Mouse (Mus musculus): ENCODE measurements around the gene Ripply1.
"Not testable (repeated sequence)": the region's sequence is repeated elsewhere in the genome, so short reads cannot be mapped to it uniquely, and the experiment has no call there.

Gene Ripply1

DNA sequence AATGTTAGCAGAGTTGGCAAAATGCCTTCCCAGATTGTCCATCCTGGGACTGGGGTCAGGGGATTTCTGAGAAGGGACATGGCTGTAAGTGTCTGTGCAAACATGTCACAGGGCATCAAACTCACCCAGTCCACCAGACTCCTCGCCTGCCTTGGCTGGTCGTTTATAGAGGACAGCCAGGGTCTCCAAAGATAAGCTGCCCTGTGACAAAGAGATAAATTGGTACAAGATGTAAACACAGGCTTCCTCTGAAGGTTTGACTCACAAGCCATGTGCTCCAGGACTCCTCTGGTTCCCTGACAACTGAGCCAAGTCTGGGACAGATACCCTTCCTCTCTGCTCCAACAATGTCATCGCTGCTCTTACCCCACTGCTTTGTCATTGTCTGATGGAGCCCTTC lies 1.2 kb downstream of the Ripply1 start:
- DNase-seq (ENCODE audit: low spot score) = no peak

DNA sequence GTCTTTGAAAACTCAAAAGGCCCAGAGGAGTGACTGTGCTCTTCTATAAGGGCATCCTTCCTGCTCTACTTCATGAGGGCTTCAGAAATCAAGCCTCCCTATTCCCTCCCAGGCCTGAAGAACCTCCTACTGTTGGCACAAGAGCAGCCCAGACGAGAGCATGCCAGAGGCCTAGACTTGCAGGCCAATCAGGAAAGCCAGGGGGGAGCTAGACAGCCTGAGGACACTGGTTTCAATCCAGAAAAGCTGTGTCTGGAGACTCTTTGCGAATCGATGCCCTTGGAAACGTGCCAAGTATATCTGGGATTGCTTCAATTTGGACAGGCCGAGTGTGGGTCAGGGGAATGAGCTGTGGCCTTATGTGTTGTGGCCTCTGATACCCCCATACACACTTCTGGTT lies 2.8 kb downstream of the Ripply1 start:
- no peak for DNase-seq (ENCODE audit: low spot score)

DNA sequence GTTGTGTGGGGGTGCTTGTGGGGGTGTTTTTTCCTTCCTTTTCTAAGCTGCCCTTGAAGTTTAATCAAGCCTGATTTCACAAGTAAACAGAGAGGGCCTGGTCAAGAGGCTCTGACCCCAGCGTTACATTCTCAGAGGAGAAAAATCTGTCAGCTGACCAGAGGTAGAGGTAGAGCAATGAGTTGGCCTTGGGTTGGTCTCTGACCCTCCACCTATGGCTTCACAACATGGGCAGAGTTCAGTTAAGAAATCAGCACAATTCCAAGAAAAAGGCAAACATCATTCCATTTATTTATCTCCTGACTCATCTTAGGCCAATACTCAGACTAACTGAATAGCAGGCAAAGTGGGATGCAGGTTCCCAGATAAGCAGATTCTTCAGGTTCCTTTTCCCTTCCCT lies 3.3 kb downstream of the Ripply1 start:
- no peak for DNase-seq (ENCODE audit: low spot score)

DNA sequence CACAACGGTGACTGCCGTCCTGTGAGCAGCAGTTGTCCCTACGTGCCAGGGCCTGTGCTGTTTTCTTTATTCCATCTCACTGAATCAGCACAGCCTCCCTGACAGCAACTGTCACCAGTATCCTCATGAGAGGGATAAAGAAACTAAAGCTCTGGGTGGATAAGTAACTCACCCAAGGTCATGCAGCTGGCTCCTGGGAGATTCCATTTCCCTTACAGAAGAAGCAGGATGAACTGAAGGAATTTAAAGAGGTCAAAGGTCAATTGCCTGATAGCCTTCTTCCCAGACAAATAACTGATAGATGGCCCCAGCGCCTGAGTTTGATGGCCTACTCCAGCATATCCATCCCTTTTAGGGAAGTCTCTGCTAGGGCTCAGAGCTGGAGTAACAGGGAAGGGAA lies 4.8 kb downstream of the Ripply1 start:
- no peak for DNase-seq (ENCODE audit: low spot score)

DNA sequence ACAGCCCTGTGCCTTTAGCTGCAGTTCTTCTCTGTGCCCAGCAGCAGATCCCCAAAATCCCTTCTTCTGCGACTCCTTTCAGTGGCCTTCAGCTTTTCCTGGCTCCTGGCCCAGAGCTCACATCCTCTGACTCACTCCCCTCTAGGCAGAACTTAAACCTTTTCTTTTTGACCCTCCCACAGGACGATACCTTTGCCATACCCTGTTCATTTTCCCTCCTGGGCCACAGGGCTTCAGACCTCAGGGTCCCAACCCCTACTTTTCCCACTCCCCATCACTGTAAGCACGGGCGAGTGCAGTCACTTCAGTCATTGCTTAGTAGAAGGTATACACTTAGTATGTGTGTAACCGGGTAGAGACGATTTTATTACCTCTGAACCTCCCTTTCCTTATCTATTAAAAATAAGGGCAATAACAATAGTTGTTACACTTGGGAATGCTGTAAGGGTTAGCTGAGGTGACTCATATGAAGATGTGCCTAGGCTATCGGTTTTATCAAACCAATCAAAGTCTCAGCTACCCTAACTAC lies 7.0 kb downstream of the Ripply1 start:
- DNase-seq (ENCODE audit: low spot score) = peak; percentile 19

DNA sequence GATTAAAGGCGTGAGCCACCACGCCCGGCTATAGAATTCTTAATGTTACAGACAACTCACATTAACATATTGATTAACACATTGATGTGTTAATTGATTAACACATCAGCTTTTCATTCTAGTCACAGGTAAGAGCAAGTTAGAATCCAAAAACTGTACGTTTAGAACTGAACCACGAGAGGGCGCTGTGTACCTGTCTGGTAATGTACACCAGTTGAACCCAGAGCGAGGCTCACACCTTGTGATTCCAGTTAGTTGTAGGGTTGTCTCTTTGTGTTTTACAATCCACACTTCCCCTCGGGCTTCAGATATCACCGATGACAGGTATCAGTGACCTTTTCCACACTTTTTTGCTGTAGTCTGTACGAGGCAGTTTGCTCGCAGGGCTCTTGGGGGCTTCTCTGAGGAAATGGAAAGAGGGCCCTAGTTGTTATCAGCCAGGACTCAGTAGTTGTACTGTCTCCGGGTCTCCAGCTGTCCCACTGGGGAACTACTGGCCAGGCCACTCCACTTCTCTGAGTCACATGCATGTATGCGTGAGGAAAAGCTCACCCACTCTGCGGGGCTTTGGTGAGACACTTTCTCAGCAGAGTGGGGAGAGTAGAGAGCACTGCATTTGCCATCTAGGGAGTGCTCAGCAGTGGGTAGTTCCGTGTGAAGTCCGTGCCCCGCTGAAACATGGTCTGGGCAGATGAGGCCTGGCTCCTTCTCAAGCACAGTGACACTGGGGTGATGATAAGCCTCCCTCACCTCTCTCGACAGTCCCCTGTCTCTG lies 7.7 kb downstream of the Ripply1 start:
- no peak for DNase-seq (ENCODE audit: low spot score)

DNA sequence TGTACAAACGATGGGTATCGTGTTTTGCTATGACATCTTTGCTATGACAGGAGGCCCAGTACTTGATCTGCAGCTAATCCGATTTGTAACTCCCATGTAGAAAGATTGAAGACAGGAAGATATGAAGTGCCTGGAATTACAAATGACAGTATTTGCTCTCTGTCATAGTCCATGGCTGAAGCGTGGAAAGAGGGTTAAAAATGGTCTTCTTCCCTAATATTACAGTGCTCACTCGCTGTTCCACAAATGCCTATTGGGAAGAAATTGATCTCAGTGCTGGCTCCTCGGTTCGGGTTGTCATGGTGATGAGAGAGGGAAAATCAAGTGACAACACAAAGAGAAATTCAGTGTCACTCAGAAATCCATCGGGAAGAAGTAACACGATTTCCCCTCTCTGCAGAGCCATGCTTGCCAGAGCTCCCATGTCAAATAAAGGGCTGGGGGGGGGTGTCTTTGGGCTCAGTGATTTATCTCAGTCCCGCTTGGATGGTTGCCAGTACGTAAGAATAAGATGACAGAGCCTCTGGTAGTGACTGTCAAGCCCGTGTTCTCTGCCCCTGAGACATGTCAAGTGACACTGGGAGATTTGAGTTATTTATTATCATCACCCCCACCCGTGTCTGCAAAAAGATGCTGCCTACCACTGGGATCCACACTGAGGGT lies 12.0 kb downstream of the Ripply1 start:
- DNase-seq (ENCODE audit: low spot score) = no peak

DNA sequence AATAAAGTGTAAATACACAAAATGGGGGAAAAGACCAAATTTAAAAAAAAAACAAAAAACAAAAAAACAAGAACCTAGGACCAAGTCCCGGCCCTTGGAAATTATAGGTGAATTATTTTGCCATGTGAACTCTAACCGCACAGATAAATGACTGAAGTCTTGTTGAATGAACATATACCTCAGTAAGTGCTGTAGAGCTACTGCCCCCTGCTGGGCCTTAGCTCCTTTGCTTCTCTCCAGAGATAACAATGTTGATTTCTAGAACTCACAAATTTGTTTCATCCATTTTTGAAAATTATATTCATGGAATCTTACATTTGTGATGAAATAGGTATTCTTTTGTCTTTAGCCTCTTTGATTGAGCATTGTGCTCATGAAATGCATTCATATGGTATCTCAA lies 19.6 kb downstream of the Ripply1 start:
- DNase-seq (ENCODE audit: low spot score) = no peak

DNA sequence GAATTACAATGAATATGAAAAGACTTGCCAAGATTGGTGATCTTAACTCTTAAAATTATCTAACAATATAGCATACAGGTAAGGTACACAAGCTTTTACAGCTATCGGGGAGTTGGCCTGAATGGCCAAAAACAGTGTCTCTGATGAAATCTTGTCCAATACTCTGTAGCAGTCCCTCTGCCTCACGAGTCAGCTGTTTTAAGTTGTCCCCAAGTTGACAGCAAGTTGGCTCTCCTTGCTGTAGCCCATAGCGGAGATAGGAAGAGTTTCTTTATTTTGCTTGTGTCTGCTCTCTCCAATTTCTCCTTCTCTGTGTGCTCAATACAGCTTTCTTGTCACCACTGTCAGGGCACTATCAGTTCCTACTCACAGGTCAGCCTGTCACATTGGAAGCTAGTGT lies 23.5 kb downstream of the Ripply1 start:
- not testable (repeated sequence) for DNase-seq (ENCODE audit: low spot score)

DNA sequence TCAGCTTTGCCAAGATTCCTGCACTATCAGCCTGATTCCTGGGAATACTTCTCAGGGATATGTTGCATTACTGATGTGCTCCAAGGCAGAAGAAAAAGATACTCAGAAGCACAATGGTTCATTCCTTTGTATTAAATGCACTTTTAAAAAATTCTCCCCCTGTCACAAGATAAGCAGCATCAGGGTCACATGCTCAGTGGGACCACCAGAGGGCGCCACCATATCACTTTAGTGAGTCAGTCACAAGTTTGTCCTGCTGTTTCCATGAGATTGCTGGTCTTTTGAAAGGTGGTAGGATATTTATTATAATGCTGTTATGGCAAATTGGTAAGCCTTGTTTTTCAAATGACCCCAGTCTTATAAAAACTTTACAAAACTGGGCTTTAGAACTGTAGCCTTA lies 30.3 kb downstream of the Ripply1 start:
- DNase-seq (ENCODE audit: low spot score) = no peak

DNA sequence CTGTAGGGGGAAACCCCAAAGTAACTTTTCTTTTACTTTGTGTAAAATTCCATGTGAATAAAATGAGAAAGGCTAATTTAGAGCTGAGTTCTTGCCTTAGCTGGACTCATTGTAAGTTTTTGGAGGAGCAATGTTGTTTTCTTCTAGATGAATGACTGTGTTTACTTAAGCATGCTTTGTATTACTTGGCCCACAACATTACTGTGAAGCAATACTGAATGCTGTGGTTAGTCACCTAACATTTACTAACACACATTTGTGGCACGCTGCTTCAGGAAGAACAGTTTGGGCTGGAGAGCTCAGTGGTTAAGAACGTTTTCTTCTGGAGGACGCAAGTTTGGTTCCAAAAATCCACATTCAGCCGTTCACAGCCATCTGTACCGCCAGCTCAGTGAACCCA lies 45.1 kb downstream of the Ripply1 start:
- DNase-seq (ENCODE audit: low spot score) = no peak

DNA sequence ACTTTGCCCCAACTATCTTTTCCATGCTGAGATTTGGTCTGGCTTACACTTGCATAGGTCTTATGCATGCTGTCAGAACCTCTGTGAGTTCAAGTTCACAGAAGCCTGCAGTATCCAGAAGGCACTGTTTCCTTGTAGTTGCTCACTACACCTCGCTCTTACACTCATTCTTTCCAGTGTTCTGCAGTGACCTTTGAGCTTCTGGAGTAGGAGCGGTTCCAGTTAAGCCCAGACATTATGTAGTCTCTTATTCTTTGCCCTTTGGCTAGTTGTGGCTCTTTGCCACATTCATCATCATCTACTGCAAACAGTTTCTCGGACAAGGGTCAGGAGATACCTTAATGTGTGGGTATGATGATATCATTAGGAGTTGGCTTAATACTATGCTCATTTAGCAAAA lies 51.6 kb downstream of the Ripply1 start:
- no peak for DNase-seq (ENCODE audit: low spot score)
